Mouse (Mus musculus) ES-Bruce4 (cell line): ENCODE measurements around the gene Jmjd1c.

Source experiments
- CTCF ChIP-seq: IDR thresholded peaks from one replicate; pipeline ENCODE4 v1.8.1; 2011; ENCODE audit warnings: low read depth, low read length
- EP300 ChIP-seq: IDR thresholded peaks from 2 replicates; pipeline ENCODE4 v1.6.1; 2011; ENCODE audit warnings: low read depth, low read length; ENCODE audit not compliant: insufficient read depth

DNA sequence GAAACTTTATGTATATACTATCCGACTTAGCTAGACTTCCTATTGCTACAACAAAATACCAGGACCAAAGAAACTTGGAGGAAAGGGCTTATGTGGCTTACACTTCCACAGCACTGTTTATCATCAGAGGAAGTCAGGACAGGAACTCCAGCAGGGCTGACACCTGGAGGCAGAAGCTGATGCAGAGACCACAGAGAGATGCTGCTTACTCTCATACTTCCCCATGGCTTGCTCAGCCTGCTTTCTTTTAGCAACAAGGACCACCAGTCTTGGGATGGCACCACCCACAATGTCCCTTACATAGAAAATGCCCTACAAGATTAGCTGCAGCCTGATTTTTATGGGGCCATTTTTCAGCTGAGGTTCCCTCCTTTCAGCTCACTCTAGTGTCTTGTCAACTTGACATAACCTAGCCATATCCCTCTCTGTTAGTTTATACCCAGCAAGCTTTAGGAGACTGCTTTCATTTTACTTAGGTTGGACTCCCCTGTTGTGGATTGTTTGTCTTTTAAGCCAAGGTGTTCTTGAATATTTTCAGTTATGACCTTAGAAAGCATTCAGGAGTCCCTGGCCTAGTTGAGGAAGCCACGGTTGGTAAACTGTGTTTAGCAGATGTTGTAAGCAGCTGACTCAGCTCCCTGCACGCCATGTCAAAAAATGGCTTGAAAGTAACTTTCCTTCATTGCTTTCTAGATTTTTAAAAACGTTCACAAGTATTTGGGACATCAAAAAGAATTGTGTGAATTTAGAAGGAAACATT, 114.2 kb downstream of the Jmjd1c start:
- TF ChIP-seq EP300: no peak
- TF ChIP-seq CTCF: no peak
